Mouse (Mus musculus): ENCODE data around the gene Tpcn1. TPM values are rescaled to one million over a fixed set of nuclear protein-coding genes. Genes with fewer than 3 reads are reported as not detected.
A peak's percentile ranks its signal among the peaks of the same experiment; 100 is the strongest.

Tpcn1 gene
- polyA plus RNA-seq, 1 experiment from 2014 or later = 11.2 TPM

- ATAC-seq (replicated peaks; ENCODE audit: insufficient number of reproducible peaks, low FRiP score, low TSS enrichment, low read depth) = no peak
- 89% methylated on average over 3 of the region's 3 CpGs for WGBS
- no peaks in the 10 kb centered on the region for H3K27me3 ChIP-seq (ENCODE audit: control insufficient read depth, insufficient read depth, low read length)
Measured at GRCm38 (mm10) chr5:120497071-120497470, 91.4 kb downstream of the Tpcn1 start.

GRCm38 (mm10) chr5:120495703-120496226, 92.7 kb downstream of the Tpcn1 start:
- 87% methylated on average over 13 of the region's 13 CpGs for WGBS
- Histone ChIP-seq H3K27ac (replicated peaks; ENCODE audit: low read depth, low read length) (no peak overlapping the region), H3K27me3 (ENCODE audit: control insufficient read depth, insufficient read depth, low read length) (no peaks in the 10 kb centered on the region), H3K4me3 (ENCODE audit: low read depth, low read length) (no peak overlapping the region), H3K4me2 (ENCODE audit: low read depth, low read length) (no peak overlapping the region), H3K4me1 (ENCODE audit: control insufficient read depth, insufficient read depth, low read length) (no peaks in the 10 kb centered on the region), H3K9ac (replicated peaks; ENCODE audit: low read length) (no peak overlapping the region), H3K9me3 (replicated peaks; ENCODE audit: control insufficient read depth, low read length) (no peaks in the 10 kb centered on the region), H3K36me3 (replicated peaks; ENCODE audit: control insufficient read depth, insufficient read depth, low read depth, low read length) (no peaks in the 10 kb centered on the region; the same call in 1 of the 2 replicates)
- ATAC-seq (replicated peaks; ENCODE audit: insufficient number of reproducible peaks, low FRiP score, low TSS enrichment, low read depth) (no peak), DNase-seq (ENCODE audit: low spot score) (no peak)

More at GRCm38 (mm10) chr5:120497071-120497470, 91.4 kb downstream of the Tpcn1 start:
- Histone ChIP-seq H3K9ac (replicated peaks; ENCODE audit: low read length) (no peak overlapping the region), H3K4me3 (ENCODE audit: low read depth, low read length) (no peak overlapping the region), H3K4me2 (ENCODE audit: low read depth, low read length) (no peak overlapping the region), H3K4me1 (ENCODE audit: control insufficient read depth, insufficient read depth, low read length) (no peaks in the 10 kb centered on the region), H3K36me3 (replicated peaks; ENCODE audit: control insufficient read depth, insufficient read depth, low read depth, low read length) (no peaks in the 10 kb centered on the region; the same call in 1 of the 2 replicates), H3K9me3 (replicated peaks; ENCODE audit: control insufficient read depth, low read length) (no peaks in the 10 kb centered on the region), H3K27ac (replicated peaks; ENCODE audit: low read depth, low read length) (no peak overlapping the region)
- DNase-seq (ENCODE audit: low spot score) = no peak

- H3K4me2 ChIP-seq (ENCODE audit: low read depth, low read length) = no peak overlapping the region
- WGBS = 78% methylated on average over 10 of the region's 10 CpGs
- no peak for ATAC-seq (replicated peaks; ENCODE audit: insufficient number of reproducible peaks, low FRiP score, low TSS enrichment, low read depth)
- H3K4me3 ChIP-seq (ENCODE audit: low read depth, low read length) = no peak overlapping the region
- H3K27ac ChIP-seq (replicated peaks; ENCODE audit: low read depth, low read length) = no peak overlapping the region
- no peaks in the 10 kb centered on the region; the same call in 1 of the 2 replicates for H3K36me3 ChIP-seq (replicated peaks; ENCODE audit: control insufficient read depth, insufficient read depth, low read depth, low read length)
- no peaks in the 10 kb centered on the region for H3K9me3 ChIP-seq (replicated peaks; ENCODE audit: control insufficient read depth, low read length)
- no peak for DNase-seq (ENCODE audit: low spot score)
- H3K4me1 ChIP-seq (ENCODE audit: control insufficient read depth, insufficient read depth, low read length) = no peaks in the 10 kb centered on the region
- no peaks in the 10 kb centered on the region for H3K27me3 ChIP-seq (ENCODE audit: control insufficient read depth, insufficient read depth, low read length)
- H3K9ac ChIP-seq (replicated peaks; ENCODE audit: low read length) = no peak overlapping the region
Measured at GRCm38 (mm10) chr5:120495064-120495702, 93.3 kb downstream of the Tpcn1 start.

- Histone ChIP-seq H3K4me3 (ENCODE audit: low read depth, low read length) (no peak overlapping the region), H3K27ac (replicated peaks; ENCODE audit: low read depth, low read length) (no peak overlapping the region), H3K9me3 (replicated peaks; ENCODE audit: control insufficient read depth, low read length) (no peaks in the 10 kb centered on the region), H3K36me3 (replicated peaks; ENCODE audit: control insufficient read depth, insufficient read depth, low read depth, low read length) (no peaks in the 10 kb centered on the region; the same call in 1 of the 2 replicates), H3K27me3 (ENCODE audit: control insufficient read depth, insufficient read depth, low read length) (no peaks in the 10 kb centered on the region), H3K4me2 (ENCODE audit: low read depth, low read length) (no peak overlapping the region), H3K9ac (replicated peaks; ENCODE audit: low read length) (no peak overlapping the region), H3K4me1 (ENCODE audit: control insufficient read depth, insufficient read depth, low read length) (no peaks in the 10 kb centered on the region)
- ATAC-seq (replicated peaks; ENCODE audit: insufficient number of reproducible peaks, low FRiP score, low TSS enrichment, low read depth) = no peak
- 90% methylated on average over 9 of the region's 9 CpGs for WGBS
- DNase-seq (ENCODE audit: low spot score) = no peak
Measured at GRCm38 (mm10) chr5:120493873-120494395, 94.5 kb downstream of the Tpcn1 start.

- Histone ChIP-seq H3K36me3 (replicated peaks; ENCODE audit: control insufficient read depth, insufficient read depth, low read depth, low read length) (no peaks in the 10 kb centered on the region; the same call in 1 of the 2 replicates), H3K4me1 (ENCODE audit: control insufficient read depth, insufficient read depth, low read length) (no peaks in the 10 kb centered on the region), H3K27me3 (ENCODE audit: control insufficient read depth, insufficient read depth, low read length) (no peaks in the 10 kb centered on the region), H3K4me2 (ENCODE audit: low read depth, low read length) (no peak overlapping the region), H3K27ac (replicated peaks; ENCODE audit: low read depth, low read length) (no peak overlapping the region), H3K9ac (replicated peaks; ENCODE audit: low read length) (no peak overlapping the region), H3K9me3 (replicated peaks; ENCODE audit: control insufficient read depth, low read length) (no peaks in the 10 kb centered on the region), H3K4me3 (ENCODE audit: low read depth, low read length) (no peak overlapping the region)
- 86% methylated on average over 6 of the region's 6 CpGs for WGBS
- DNase-seq (ENCODE audit: low spot score) = no peak
- no peak for ATAC-seq (replicated peaks; ENCODE audit: insufficient number of reproducible peaks, low FRiP score, low TSS enrichment, low read depth)
Measured at GRCm38 (mm10) chr5:120493440-120493839, 95.0 kb downstream of the Tpcn1 start.

GRCm38 (mm10) chr5:120492437-120492836, 96.0 kb downstream of the Tpcn1 start:
- no peak overlapping the region for H3K9ac ChIP-seq (replicated peaks; ENCODE audit: low read length)
- H3K4me2 ChIP-seq (ENCODE audit: low read depth, low read length) = no peak overlapping the region
- no peaks in the 10 kb centered on the region for H3K9me3 ChIP-seq (replicated peaks; ENCODE audit: control insufficient read depth, low read length)
- no peaks in the 10 kb centered on the region; the same call in 1 of the 2 replicates for H3K36me3 ChIP-seq (replicated peaks; ENCODE audit: control insufficient read depth, insufficient read depth, low read depth, low read length)
- 59% methylated on average over 11 of the region's 11 CpGs for WGBS
- no peak for ATAC-seq (replicated peaks; ENCODE audit: insufficient number of reproducible peaks, low FRiP score, low TSS enrichment, low read depth)
- H3K27ac ChIP-seq (replicated peaks; ENCODE audit: low read depth, low read length) = no peak overlapping the region
- H3K27me3 ChIP-seq (ENCODE audit: control insufficient read depth, insufficient read depth, low read length) = no peaks in the 10 kb centered on the region
- no peaks in the 10 kb centered on the region for H3K4me1 ChIP-seq (ENCODE audit: control insufficient read depth, insufficient read depth, low read length)
- DNase-seq (ENCODE audit: low spot score) = peak; percentile 60
- no peak overlapping the region for H3K4me3 ChIP-seq (ENCODE audit: low read depth, low read length)

GRCm38 (mm10) chr5:120490679-120491192, 97.7 kb downstream of the Tpcn1 start:
- Histone ChIP-seq H3K36me3 (replicated peaks; ENCODE audit: control insufficient read depth, insufficient read depth, low read depth, low read length) (no peaks in the 10 kb centered on the region; the same call in 1 of the 2 replicates), H3K9ac (replicated peaks; ENCODE audit: low read length) (no peak overlapping the region), H3K9me3 (replicated peaks; ENCODE audit: control insufficient read depth, low read length) (no peaks in the 10 kb centered on the region), H3K4me1 (ENCODE audit: control insufficient read depth, insufficient read depth, low read length) (no peaks in the 10 kb centered on the region), H3K27me3 (ENCODE audit: control insufficient read depth, insufficient read depth, low read length) (no peaks in the 10 kb centered on the region), H3K4me3 (ENCODE audit: low read depth, low read length) (no peak overlapping the region), H3K4me2 (ENCODE audit: low read depth, low read length) (no peak overlapping the region), H3K27ac (replicated peaks; ENCODE audit: low read depth, low read length) (no peak overlapping the region)
- WGBS = 88% methylated on average over 8 of the region's 8 CpGs
- no peak for ATAC-seq (replicated peaks; ENCODE audit: insufficient number of reproducible peaks, low FRiP score, low TSS enrichment, low read depth)
- DNase-seq (ENCODE audit: low spot score) = no peak

GRCm38 (mm10) chr5:120487844-120488243, 100.6 kb downstream of the Tpcn1 start:
- ATAC-seq (replicated peaks; ENCODE audit: insufficient number of reproducible peaks, low FRiP score, low TSS enrichment, low read depth) (no peak), DNase-seq (ENCODE audit: low spot score) (no peak)
- no peak overlapping the region for H3K4me2 ChIP-seq (ENCODE audit: low read depth, low read length)
- H3K4me1 ChIP-seq (ENCODE audit: control insufficient read depth, insufficient read depth, low read length) = no peaks in the 10 kb centered on the region
- no peak overlapping the region for H3K27ac ChIP-seq (replicated peaks; ENCODE audit: low read depth, low read length)
- 88% methylated on average over 8 of the region's 8 CpGs for WGBS
- no peak overlapping the region for H3K4me3 ChIP-seq (ENCODE audit: low read depth, low read length)
- H3K9ac ChIP-seq (replicated peaks; ENCODE audit: low read length) = no peak overlapping the region
- H3K9me3 ChIP-seq (replicated peaks; ENCODE audit: control insufficient read depth, low read length) = no peaks in the 10 kb centered on the region
- H3K36me3 ChIP-seq (replicated peaks; ENCODE audit: control insufficient read depth, insufficient read depth, low read depth, low read length) = no peaks in the 10 kb centered on the region; the same call in 1 of the 2 replicates
- H3K27me3 ChIP-seq (ENCODE audit: control insufficient read depth, insufficient read depth, low read length) = no peaks in the 10 kb centered on the region
